Mouse (Mus musculus): Measurements from ENCODE around the gene Hmga2. TPM values are rescaled to one million over a fixed set of nuclear protein-coding genes. Genes with fewer than 3 reads are reported as not detected.
A peak's percentile ranks its signal among the peaks of the same experiment; 100 is the strongest.

Gene Hmga2
- polyA plus RNA-seq, 1 experiment from 2014 or later, result 21.1 TPM

GRCm38 (mm10) chr10:120449661-120450284 is 26.5 kb downstream of the Hmga2 start:
- no peaks in the 10 kb centered on the region for H3K36me3 ChIP-seq (ENCODE audit: control insufficient read depth, insufficient read depth, low read length)
- 63% methylated on average over 19 of the region's 19 CpGs for WGBS
- no peaks in the 10 kb centered on the region for H3K27me3 ChIP-seq (replicated peaks; ENCODE audit: control insufficient read depth, insufficient read depth, low read length)
- H3K9me3 ChIP-seq (ENCODE audit: control insufficient read depth, low read length), result no peaks in the 10 kb centered on the region
- H3K4me2 ChIP-seq (ENCODE audit: low read depth, low read length), result no peak overlapping the region
- H3K27ac ChIP-seq (ENCODE audit: low read length), result no peak overlapping the region
- no peak overlapping the region for H3K9ac ChIP-seq (ENCODE audit: low read depth, low read length)
- H3K4me1 ChIP-seq (ENCODE audit: control insufficient read depth, insufficient read depth, low read length), result no peaks in the 10 kb centered on the region
- H3K4me3 ChIP-seq (ENCODE audit: low read length), result no peak overlapping the region
- ATAC-seq, result no peak

- no peak overlapping the region for H3K27ac ChIP-seq (ENCODE audit: low read length)
- no peak overlapping the region for H3K4me2 ChIP-seq (ENCODE audit: low read depth, low read length)
- no peak for ATAC-seq
- no peaks in the 10 kb centered on the region for H3K36me3 ChIP-seq (ENCODE audit: control insufficient read depth, insufficient read depth, low read length)
- no peaks in the 10 kb centered on the region for H3K27me3 ChIP-seq (replicated peaks; ENCODE audit: control insufficient read depth, insufficient read depth, low read length)
- H3K9ac ChIP-seq (ENCODE audit: low read depth, low read length), result no peak overlapping the region
- 91% methylated on average over 6 of the region's 6 CpGs for WGBS
- no peaks in the 10 kb centered on the region for H3K9me3 ChIP-seq (ENCODE audit: control insufficient read depth, low read length)
- H3K4me3 ChIP-seq (ENCODE audit: low read length), result no peak overlapping the region
- H3K4me1 ChIP-seq (ENCODE audit: control insufficient read depth, insufficient read depth, low read length), result no peaks in the 10 kb centered on the region
These were observed 29.5 kb downstream of the Hmga2 start for GRCm38 (mm10) chr10:120446799-120447198.

GRCm38 (mm10) chr10:120446206-120446605 is 30.1 kb downstream of the Hmga2 start:
- 68% methylated on average over 9 of the region's 9 CpGs for WGBS

DNA sequence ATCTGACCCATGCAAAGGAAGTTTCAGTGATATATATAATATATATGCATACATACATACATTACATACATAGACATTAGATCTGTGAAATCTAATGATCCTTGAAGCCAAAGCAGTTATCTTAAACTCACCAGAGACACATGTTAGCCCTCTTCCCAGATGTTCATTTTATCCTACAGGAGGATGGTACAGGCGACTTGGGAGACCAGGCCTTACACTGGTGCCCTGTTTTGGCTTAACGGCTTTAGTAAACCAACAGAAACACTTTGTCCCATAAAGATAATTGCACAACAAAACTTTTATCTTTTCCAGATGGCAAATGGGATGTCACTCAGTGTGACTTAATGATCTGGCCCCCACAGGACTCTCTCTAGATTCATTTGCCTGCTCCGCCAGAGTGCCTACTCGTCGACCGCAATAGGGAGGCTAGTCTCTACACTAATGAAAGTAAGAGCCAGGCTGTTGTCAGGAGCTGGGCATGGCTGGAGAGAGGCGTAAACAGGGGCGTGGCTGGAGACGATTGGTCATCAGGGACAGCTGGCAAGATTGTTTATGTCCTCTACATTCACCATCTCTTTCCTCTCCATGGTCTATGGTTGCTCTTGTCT is 31.7 kb downstream of the Hmga2 start:
- ATAC-seq, result no peak
- Histone ChIP-seq H3K36me3 (ENCODE audit: control insufficient read depth, insufficient read depth, low read length) (0 out of 2 replicates have a peak, but pooled peaks cover 2% of the 10 kb centered on the region), H3K27ac (ENCODE audit: low read length) (no peak overlapping the region), H3K4me1 (ENCODE audit: control insufficient read depth, insufficient read depth, low read length) (no peaks in the 10 kb centered on the region), H3K9me3 (ENCODE audit: control insufficient read depth, low read length) (no peaks in the 10 kb centered on the region), H3K27me3 (replicated peaks; ENCODE audit: control insufficient read depth, insufficient read depth, low read length) (no peaks in the 10 kb centered on the region), H3K4me3 (ENCODE audit: low read length) (no peak overlapping the region), H3K9ac (ENCODE audit: low read depth, low read length) (no peak overlapping the region), H3K4me2 (ENCODE audit: low read depth, low read length) (no peak overlapping the region)
- 73% methylated on average over 9 of the region's 9 CpGs for WGBS

More at GRCm38 (mm10) chr10:120446206-120446605, 30.1 kb downstream of the Hmga2 start:
- Histone ChIP-seq H3K4me1 (ENCODE audit: control insufficient read depth, insufficient read depth, low read length) (no peaks in the 10 kb centered on the region), H3K27me3 (replicated peaks; ENCODE audit: control insufficient read depth, insufficient read depth, low read length) (no peaks in the 10 kb centered on the region), H3K4me3 (ENCODE audit: low read length) (no peak overlapping the region), H3K27ac (ENCODE audit: low read length) (no peak overlapping the region), H3K36me3 (ENCODE audit: control insufficient read depth, insufficient read depth, low read length) (no peaks in the 10 kb centered on the region), H3K4me2 (ENCODE audit: low read depth, low read length) (no peak overlapping the region), H3K9ac (ENCODE audit: low read depth, low read length) (no peak overlapping the region), H3K9me3 (ENCODE audit: control insufficient read depth, low read length) (no peaks in the 10 kb centered on the region)
- no peak for ATAC-seq

DNA sequence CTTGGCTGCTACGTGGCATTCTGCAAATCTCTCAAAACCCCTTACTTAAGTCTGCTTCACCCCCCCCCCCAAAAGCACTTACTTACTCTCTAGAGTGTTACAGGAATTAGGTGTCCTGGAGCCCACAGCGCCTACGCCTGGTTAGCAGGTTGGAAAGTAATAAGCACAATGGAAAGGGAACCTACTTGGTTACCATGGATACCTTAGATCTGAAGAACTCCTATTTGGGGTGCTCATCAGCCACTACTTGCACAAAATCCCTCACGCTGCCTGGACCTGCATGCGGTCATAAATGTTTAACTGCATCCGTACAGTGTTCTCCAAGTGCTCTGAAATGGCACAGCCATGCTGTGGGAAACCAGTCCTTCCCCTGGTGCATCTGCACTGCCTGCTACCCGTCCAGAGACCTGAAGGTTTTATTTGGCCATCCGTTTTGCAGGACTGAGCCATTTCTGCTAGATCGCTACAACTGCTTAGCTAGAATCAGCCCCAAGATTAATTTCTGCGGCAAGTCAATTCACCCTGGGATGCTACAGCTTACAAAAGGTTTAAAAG is 32.4 kb downstream of the Hmga2 start:
- no peaks in the 10 kb centered on the region for H3K27me3 ChIP-seq (replicated peaks; ENCODE audit: control insufficient read depth, insufficient read depth, low read length)
- H3K4me3 ChIP-seq (ENCODE audit: low read length), result no peak overlapping the region
- no peak for ATAC-seq
- 82% methylated on average over 10 of the region's 10 CpGs for WGBS
- no peaks in the 10 kb centered on the region for H3K9me3 ChIP-seq (ENCODE audit: control insufficient read depth, low read length)
- H3K36me3 ChIP-seq (ENCODE audit: control insufficient read depth, insufficient read depth, low read length), result 0 out of 2 replicates have a peak, but pooled peaks cover 2% of the 10 kb centered on the region
- no peak overlapping the region for H3K27ac ChIP-seq (ENCODE audit: low read length)
- no peaks in the 10 kb centered on the region for H3K4me1 ChIP-seq (ENCODE audit: control insufficient read depth, insufficient read depth, low read length)
- H3K9ac ChIP-seq (ENCODE audit: low read depth, low read length), result no peak overlapping the region
- H3K4me2 ChIP-seq (ENCODE audit: low read depth, low read length), result no peak overlapping the region

GRCm38 (mm10) chr10:120441254-120441653 is 35.0 kb downstream of the Hmga2 start:
- no peaks in the 10 kb centered on the region for H3K9me3 ChIP-seq (ENCODE audit: control insufficient read depth, low read length)
- H3K4me2 ChIP-seq (ENCODE audit: low read depth, low read length), result no peak overlapping the region
- H3K27ac ChIP-seq (ENCODE audit: low read length), result no peak overlapping the region
- H3K4me1 ChIP-seq (ENCODE audit: control insufficient read depth, insufficient read depth, low read length), result no peaks in the 10 kb centered on the region
- no peak overlapping the region for H3K4me3 ChIP-seq (ENCODE audit: low read length)
- no peak overlapping the region for H3K9ac ChIP-seq (ENCODE audit: low read depth, low read length)
- H3K36me3 ChIP-seq (ENCODE audit: control insufficient read depth, insufficient read depth, low read length), result 0 out of 2 replicates have a peak, but pooled peaks cover 2% of the 10 kb centered on the region
- 66% methylated on average over 11 of the region's 11 CpGs for WGBS
- no peaks in the 10 kb centered on the region for H3K27me3 ChIP-seq (replicated peaks; ENCODE audit: control insufficient read depth, insufficient read depth, low read length)
- no peak for ATAC-seq

DNA sequence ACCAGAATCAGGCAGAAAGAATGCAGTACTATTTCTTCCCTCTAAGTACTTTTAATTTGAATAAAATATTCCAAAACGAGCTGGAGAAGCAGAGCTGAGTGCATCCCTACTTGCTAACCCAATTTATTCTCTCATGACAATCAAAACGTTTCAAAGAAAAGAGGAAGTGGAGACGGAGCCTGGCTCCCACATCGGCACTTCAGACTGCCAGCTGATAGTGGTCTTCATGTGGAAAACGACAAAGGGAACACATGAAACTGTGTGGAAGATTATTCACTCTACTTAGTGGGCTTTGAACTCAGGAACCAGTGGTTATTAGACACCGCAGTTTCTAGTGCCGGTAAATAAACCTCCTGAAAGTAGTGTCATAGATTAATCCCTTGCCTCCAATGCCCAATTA is 41.8 kb downstream of the Hmga2 start:
- no peak overlapping the region for H3K9ac ChIP-seq (ENCODE audit: low read depth, low read length)
- no peak overlapping the region for H3K27ac ChIP-seq (ENCODE audit: low read length)
- no peaks in the 10 kb centered on the region for H3K9me3 ChIP-seq (ENCODE audit: control insufficient read depth, low read length)
- H3K27me3 ChIP-seq (replicated peaks; ENCODE audit: control insufficient read depth, insufficient read depth, low read length), result no peaks in the 10 kb centered on the region
- H3K4me1 ChIP-seq (ENCODE audit: control insufficient read depth, insufficient read depth, low read length), result peaks cover 31% of the 10 kb centered on the region
- H3K36me3 ChIP-seq (ENCODE audit: control insufficient read depth, insufficient read depth, low read length), result no peaks in the 10 kb centered on the region
- ATAC-seq, result no peak
- no peak overlapping the region for H3K4me2 ChIP-seq (ENCODE audit: low read depth, low read length)
- WGBS, result 41% methylated on average over 7 of the region's 7 CpGs
- no peak overlapping the region for H3K4me3 ChIP-seq (ENCODE audit: low read length)

DNA sequence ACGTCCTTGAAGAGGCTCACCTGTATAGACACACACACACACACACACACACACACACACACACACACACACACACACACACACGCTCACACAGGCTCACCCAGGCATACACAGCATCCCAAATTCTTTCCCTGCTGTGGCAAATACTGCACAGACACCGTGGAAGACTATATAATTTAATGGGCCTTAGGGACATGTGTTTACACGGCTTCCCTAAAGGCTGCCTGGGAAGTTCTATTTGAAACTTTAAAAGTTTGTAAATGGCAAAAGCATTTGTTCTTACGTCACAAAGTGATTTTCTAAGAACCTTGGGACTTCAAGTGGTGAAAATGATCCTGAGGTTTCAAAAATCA is 42.8 kb downstream of the Hmga2 start:
- Histone ChIP-seq H3K9me3 (ENCODE audit: control insufficient read depth, low read length) (no peaks in the 10 kb centered on the region), H3K36me3 (ENCODE audit: control insufficient read depth, insufficient read depth, low read length) (no peaks in the 10 kb centered on the region), H3K4me2 (ENCODE audit: low read depth, low read length) (no peak overlapping the region), H3K27me3 (replicated peaks; ENCODE audit: control insufficient read depth, insufficient read depth, low read length) (no peaks in the 10 kb centered on the region), H3K4me3 (ENCODE audit: low read length) (no peak overlapping the region), H3K27ac (ENCODE audit: low read length) (no peak overlapping the region), H3K9ac (ENCODE audit: low read depth, low read length) (no peak overlapping the region), H3K4me1 (ENCODE audit: control insufficient read depth, insufficient read depth, low read length) (peaks cover 40% of the 10 kb centered on the region)
- 0 out of 2 replicates have a peak, but pooled peaks have one; percentile 3 for ATAC-seq
- WGBS, result 22% methylated on average over 5 of the region's 5 CpGs

GRCm38 (mm10) chr10:120432731-120433462 is 43.4 kb downstream of the Hmga2 start:
- no peak overlapping the region for H3K4me2 ChIP-seq (ENCODE audit: low read depth, low read length)
- H3K9ac ChIP-seq (ENCODE audit: low read depth, low read length), result no peak overlapping the region
- no peaks in the 10 kb centered on the region for H3K27me3 ChIP-seq (replicated peaks; ENCODE audit: control insufficient read depth, insufficient read depth, low read length)
- no peak overlapping the region for H3K4me3 ChIP-seq (ENCODE audit: low read length)
- H3K4me1 ChIP-seq (ENCODE audit: control insufficient read depth, insufficient read depth, low read length), result peaks cover 43% of the 10 kb centered on the region
- H3K27ac ChIP-seq (ENCODE audit: low read length), result peak overlapping the region; percentile 69
- 15% methylated on average over 9 of the region's 9 CpGs for WGBS
- peak; percentile 68 for ATAC-seq
- no peaks in the 10 kb centered on the region for H3K9me3 ChIP-seq (ENCODE audit: control insufficient read depth, low read length)
- H3K36me3 ChIP-seq (ENCODE audit: control insufficient read depth, insufficient read depth, low read length), result no peaks in the 10 kb centered on the region
